Mouse (Mus musculus) gastrocnemius, adult 2 months (tissue): ENCODE data around the gene Etv3. TPM values are rescaled to one million over a fixed set of nuclear protein-coding genes. Genes with fewer than 3 reads are reported as not detected.

Experiments
- DNase-seq: peaks from one replicate; pipeline ENCODE4 v3.0.0; 2022
- H3K27ac ChIP-seq: fragments of 200-600 bp; 2 replicates; pipeline ENCODE4 v1.8.1; 2022; ENCODE audit warnings: mild to moderate bottlenecking
- H3K4me3 ChIP-seq: fragments of 200-600 bp; 2 replicates; pipeline ENCODE4 v1.8.1; 2022; ENCODE audit warnings: mild to moderate bottlenecking, moderate library complexity
- CTCF ChIP-seq: fragments of 200-600 bp; IDR thresholded peaks from 2 replicates; pipeline ENCODE4 v1.8.1; 2022; ENCODE audit warnings: antibody characterized with exemption, mild to moderate bottlenecking, moderate library complexity
- intact Hi-C: fragments of 180-260 bp; cut with DNase I; formaldehyde crosslinking; loops from one replicate; pipeline ENCODE4 v1.15.1; 2025
- total RNA-seq, 2 experiments: library from RNA; stranded (reverse); gene quantifications; 2 replicates each; pipeline ENCODE4 v1.2.3; 2021

Gene Etv3
- total RNA-seq, 2 experiments from 2014 or later = 9.5 to 10.6 TPM

DNA sequence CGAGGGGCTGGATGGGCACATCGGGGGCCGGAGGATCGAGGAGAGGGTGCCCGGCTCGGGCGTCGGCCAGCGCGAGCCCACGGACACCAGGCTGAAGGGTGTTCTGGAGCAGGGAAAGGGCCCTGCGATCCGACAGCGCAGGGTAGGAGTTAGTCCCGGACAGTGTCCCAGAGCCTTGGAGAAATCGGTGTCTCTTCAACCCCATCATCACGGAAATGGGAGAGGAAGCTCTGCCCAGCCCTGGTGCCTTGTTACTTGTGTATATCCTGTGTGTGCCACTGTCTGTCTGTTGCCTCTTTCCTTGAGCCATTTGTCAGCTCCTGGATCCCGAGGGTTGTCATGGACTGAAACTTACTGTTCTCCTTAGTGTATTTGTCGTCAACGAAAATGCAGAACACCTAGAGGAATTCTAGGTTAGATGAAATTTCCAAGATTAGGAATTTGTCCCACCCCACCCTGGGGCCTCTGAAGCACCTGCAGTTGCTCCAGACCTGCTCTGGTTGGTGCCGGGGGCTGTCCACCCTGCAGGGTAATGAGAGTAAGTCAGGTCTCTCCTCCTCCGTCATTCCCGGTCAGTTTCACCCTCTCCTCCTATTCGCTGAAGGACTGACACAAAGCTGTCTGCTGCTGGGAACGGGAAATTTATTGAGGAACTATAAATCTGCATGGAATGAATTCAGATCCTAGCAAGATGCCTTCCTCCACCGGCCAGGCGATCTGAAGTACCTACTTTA lies 797 bp downstream of the Etv3 start:
- H3K4me3 ChIP-seq = peak overlapping the region; percentile 91
- DNase-seq = peak; percentile 38
- TF ChIP-seq CTCF = no peak
- H3K27ac ChIP-seq = peak overlapping the region; percentile 97
- intact Hi-C loops = loop anchor here (5.0 to 10.0 kb wide), 3 partner anchors 36 to 1381 kb away; partner anchors contain the start of genes Arhgef11 and Rps3a1

DNA sequence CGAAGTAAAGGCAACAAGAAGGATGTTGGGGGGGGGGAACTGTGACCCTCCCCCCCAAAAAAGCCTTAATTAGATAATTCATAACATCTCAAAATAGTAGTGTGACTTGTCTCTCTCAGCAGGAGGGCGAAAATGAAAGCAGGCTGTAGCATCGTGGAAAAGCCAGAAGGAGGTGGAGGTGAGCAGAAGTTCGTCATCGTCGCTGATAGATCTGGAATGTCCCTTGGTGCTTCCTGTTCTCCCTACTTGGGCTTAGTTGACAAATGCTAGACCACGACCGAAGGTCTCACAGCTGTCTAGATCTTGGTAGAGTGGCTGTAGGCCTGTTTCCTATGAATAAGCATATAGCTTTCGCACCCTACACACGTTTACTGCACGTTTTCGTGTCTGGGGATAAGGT lies 1.9 kb downstream of the Etv3 start:
- no peak for DNase-seq
- no peak overlapping the region for H3K4me3 ChIP-seq
- TF ChIP-seq CTCF = no peak
- no peak overlapping the region for H3K27ac ChIP-seq
- intact Hi-C loops = loop anchor here (5.0 to 10.0 kb wide), 3 partner anchors 35 to 1382 kb away; partner anchors contain the start of genes Arhgef11 and Rps3a1

DNA sequence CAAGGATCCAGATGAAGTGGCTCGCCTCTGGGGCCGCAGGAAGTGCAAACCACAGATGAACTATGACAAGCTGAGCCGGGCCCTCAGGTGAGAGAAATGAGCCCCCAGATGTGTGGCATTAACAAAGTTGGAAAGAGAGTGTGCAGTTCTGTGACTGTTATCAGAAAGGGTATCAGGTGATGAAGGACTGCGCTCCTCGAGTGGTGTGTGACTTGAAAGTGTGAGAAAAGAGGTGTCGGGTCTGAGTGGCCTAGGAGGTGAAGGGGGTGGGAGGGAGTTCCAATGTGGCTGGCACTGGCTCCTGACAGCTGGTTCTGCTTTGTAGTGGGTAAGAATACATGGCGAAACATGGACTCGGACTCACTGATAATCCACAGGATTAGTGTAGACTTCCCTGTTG lies 2.8 kb downstream of the Etv3 start:
- Histone ChIP-seq H3K27ac (no peak overlapping the region), H3K4me3 (no peak overlapping the region)
- no peak for TF ChIP-seq CTCF
- no peak for DNase-seq
- intact Hi-C loops = loop anchor here (5.0 to 10.0 kb wide), 3 partner anchors 34 to 1383 kb away; partner anchors contain the start of genes Arhgef11 and Rps3a1

DNA sequence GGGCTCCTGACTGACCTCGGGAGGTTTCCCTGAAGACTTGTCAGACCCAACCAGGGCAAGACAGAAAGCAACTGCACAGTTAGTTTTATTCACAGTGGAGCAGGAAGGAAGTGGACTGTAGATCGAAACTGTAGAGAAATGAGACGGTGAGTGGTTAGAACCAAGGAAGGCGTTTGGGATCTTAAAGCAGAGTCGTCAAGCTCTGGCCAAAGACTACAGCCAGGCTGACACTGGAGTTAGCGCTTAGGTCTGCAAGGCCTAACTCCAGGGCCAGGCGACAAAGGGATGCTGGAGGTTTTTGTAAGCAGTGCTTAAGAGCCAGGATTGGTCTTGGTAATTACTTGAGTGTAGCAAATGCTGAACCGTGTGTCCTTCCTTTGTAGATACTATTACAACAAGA lies 3.6 kb downstream of the Etv3 start:
- no peak for TF ChIP-seq CTCF
- H3K27ac ChIP-seq = no peak overlapping the region
- intact Hi-C loops = loop anchor here (5.0 to 10.0 kb wide), 3 partner anchors 33 to 1384 kb away; partner anchors contain the start of genes Arhgef11 and Rps3a1

DNA sequence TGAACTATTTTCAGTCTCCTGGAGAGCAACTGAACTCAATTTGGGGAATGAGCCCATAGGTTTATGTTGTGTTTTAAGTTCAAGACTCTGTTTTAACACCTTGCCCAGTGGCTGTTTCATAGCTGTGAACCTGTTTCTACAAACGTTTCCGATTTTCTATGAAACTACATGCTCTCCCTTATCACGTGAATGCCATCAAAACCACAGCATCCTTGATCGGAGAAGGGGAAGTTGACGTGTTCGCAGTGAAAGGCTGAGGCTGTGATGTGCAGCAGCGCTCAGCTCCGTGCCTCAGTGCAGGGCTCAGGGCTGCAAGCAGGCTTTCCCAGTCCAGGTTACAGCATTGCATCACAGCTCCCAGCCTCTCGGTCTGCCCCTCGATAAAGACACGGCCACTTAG lies 4.4 kb downstream of the Etv3 start:
- no peak overlapping the region for H3K4me3 ChIP-seq
- H3K27ac ChIP-seq = no peak overlapping the region
- intact Hi-C loops = loop anchor here (5.0 to 10.0 kb wide), 3 partner anchors 33 to 1385 kb away; partner anchors contain the start of genes Arhgef11 and Rps3a1
- no peak for DNase-seq
- no peak for TF ChIP-seq CTCF

More for the DNA sequence above, 3.6 kb downstream of the Etv3 start:
- no peak for DNase-seq
- no peak overlapping the region for H3K4me3 ChIP-seq

DNA sequence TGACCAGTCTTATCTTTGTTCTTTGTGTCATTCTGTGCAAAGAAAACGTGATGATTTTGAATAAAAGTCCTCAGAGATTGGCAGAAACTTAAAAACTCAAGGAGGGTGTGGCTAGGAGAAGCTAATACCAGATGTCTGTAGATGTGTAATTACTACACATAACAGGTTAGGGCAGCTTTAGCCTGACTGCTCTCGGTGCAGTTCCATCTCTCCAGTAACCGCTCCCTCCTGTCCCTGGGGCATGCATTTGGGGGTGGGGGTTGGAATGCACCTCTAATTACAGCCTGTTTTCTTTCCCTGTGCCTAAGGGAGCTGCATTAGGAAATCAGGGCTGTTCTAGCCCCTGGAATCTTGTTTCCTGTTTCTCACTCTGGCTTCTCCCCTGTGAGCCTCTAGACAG lies 5.0 kb downstream of the Etv3 start:
- TF ChIP-seq CTCF = no peak
- no peak for DNase-seq
- H3K4me3 ChIP-seq = no peak overlapping the region
- intact Hi-C loops = no loop called here
- H3K27ac ChIP-seq = no peak overlapping the region

DNA sequence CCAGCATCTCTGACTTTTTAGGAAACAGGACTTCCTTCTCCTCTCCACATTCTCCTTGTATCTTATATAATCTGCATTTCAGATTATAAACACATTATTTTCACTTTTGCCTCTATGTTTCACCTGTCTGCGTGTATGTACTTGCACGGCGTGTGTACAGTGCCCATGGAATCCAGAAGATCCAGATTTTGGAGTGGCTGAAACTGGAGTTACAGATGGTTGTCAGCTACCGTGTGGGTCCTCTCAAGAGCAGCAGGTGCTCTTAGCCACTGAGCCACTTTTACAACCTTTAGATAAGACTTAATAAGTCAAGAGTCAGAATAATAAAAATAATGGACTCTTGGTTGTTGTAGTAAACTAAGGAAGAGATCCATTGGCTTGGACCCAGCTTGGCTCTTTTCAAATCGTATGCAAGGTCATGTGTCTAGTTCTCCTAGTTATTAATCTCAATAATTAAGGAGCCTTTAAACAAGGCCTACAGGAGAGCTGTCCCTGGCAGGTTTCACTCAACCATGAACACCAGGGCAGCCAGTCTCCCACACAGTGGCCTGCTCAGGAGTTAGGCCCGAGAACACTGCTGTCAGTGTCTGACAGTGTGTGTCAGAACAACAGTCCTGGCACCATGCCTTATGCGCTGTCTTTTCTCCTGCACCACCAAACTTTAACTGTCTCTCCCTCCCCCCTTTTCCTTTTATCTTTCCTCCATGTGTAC lies 8.6 kb downstream of the Etv3 start:
- H3K4me3 ChIP-seq = no peak overlapping the region
- TF ChIP-seq CTCF = no peak
- DNase-seq = no peak
- intact Hi-C loops = no loop called here
- no peak overlapping the region for H3K27ac ChIP-seq

DNA sequence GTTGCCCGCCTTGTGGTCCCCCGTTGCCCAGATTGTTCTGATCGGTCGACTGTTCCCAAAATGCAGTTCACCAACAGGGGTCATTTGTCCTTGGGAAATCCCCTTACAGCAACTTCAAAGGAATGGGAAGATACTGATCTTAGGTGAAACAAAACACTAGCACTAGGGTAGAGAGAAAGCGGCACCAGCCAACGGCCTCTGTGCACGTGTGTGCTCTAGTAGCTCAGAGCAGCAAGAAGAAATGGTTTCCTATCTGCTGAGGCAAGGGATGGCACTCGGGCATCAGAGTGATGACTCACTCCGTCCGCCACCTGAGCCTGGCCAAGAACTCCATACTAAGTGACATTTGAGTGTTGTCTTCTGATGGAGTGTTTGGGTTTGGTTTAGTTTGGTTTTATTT lies 12.8 kb downstream of the Etv3 start:
- no peak for TF ChIP-seq CTCF
- DNase-seq = no peak
- intact Hi-C loops = no loop called here
- H3K27ac ChIP-seq = no peak overlapping the region
- H3K4me3 ChIP-seq = no peak overlapping the region

DNA sequence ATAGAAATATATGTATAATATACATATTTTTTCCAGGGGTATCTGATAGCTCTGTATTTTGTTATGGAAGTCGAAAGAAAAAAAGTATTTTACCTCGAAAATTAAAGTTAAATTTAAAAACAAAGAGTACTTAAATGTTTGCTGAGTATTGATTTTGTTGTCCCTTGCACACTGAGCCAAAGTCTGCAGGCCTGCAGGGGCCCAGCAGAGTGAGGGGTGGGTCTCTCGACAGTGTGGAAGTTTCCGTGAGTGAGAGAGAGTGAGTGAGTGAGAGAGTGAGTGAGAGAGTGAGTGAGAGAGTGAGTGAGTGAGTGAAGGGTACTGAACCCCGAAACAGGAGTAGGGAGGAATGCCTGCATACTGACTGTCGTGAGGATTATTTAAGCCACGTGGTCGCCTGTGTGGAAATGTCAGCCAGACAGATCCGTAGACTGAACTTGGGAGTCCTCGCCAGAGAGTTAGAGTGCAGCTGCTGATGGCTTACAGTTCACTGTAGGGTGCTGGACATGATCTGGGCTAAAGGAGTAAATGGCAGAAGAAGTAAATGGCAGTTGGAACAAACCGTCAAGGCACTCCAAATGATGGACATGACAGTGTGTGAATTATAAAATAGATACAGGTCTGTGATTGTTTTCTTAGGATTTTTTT lies 14.9 kb downstream of the Etv3 start:
- Histone ChIP-seq H3K27ac (peak overlapping the region; percentile 82), H3K4me3 (peak overlapping the region; percentile 30; the same call in 1 of the 2 replicates)
- intact Hi-C loops = no loop called here
- no peak for TF ChIP-seq CTCF
- peak; percentile 51 for DNase-seq

DNA sequence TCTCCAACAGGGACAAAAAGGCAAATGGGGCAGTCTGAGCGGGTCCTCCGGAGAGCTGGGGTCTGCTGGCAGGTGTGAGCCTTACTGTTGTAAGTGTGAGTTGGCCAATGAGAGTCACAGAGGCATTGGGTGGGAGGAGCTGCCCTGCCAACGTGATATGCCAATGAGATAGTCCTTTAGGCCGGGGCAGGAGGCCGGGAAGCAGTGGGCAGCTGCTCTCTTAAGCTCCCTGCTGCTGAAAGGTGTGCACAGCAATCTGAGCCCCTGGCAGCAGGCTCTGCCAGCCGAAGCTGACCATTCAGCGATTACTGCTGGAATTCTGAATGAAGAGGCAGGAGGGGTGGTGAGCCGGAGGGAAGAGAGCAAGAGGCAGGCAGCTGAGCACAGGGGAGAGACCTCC lies 15.5 kb downstream of the Etv3 start:
- intact Hi-C loops = no loop called here
- Histone ChIP-seq H3K27ac (peak overlapping the region; percentile 82), H3K4me3 (peak overlapping the region; percentile 30)
- DNase-seq = peak; percentile 75
- peak; percentile 9; the same call in 1 of the 2 replicates for TF ChIP-seq CTCF

DNA sequence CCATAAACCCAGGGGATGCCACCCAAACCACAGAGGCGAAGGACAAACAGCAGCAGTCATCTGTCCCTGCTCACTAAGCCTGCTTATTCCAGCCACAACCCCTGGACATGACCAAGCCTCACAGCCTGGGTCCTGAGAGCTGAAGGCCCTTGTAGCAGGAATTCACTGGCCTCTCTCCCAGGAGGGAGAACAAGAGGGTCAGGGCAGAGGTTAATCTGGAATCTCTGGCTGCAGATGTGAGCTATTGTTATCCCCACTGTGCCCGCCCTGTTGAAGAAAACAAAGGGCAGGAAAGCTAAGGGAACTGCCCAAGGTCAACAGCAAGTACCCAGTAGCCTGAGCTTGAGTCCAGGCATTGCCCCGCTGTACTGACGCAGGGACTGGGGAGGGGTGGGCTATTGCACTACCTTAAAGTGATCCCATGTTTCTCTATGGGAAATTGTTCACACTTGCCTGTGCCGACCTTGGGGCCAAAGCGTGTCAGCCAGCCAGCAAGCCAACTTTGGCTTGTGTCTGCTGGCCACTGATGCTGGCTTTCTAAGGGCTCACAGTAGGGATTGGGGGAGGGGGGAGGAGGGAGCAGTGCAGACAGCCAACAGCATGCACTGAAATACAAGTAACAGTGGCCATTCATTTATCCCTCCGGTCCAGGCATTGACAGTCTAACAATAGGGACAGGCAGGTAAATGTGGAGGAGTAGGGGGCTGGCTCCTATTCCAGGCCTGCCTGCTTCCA lies 17.4 kb downstream of the Etv3 start:
- no peak for TF ChIP-seq CTCF
- H3K4me3 ChIP-seq = no peak overlapping the region
- H3K27ac ChIP-seq = peak overlapping the region; percentile 20; the same call in 1 of the 2 replicates
- no peak for DNase-seq
- intact Hi-C loops = no loop called here

DNA sequence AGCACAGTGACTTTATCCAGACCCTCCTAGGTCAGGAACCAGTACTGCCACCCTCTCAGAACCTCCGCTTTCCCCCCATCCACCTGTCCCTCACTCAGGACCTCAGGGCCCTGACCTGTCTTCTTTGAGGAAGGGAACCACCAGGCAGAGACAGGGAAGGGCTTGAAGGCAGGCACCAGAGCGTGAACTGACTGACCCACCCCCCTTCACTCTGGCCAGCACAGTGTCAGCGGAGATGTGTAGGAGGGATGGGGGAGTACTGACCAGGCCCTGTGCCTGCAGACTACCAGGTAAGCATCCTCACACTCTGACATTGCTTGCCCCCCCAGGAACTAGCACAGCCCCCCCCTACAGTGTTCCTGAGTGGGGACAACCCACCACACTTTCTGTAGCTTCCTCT lies 20.3 kb downstream of the Etv3 start:
- H3K4me3 ChIP-seq = no peak overlapping the region
- TF ChIP-seq CTCF = no peak
- DNase-seq = no peak
- H3K27ac ChIP-seq = no peak overlapping the region
- intact Hi-C loops = no loop called here
